In the genomic region with DNA sequence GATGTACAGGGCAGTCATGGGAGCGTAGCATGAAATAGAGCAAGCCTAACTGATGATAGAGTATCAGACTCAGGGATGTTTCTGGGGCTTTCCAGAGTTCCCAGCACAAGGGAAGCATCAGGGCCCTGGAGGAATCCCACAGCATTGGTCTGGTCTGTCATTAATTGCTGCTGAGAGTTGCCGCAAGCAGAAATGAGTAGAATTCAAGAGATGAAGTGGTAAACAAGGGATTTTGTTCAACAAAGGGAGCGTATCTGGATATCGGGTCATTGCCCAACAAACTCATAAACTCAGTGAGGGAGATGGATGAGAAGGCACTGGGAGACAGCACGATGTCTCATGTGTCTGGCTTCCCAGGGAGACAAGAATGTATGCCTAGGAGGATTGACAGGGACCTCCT, we compare ENCODE assay signal across 21 mouse cellular contexts.
A peak's percentile ranks its signal among the peaks of the same experiment; 100 is the strongest.
DNase-seq lines count a peak whose midpoint lies in the region; ATAC-seq and TF ChIP-seq lines count a peak whose summit lies in the region.
"Had no signal": no experiment of that assay in that cellular context is flagged by ENCODE, and none has a peak within 500 bp of the region (broad histone marks: within the 10 kb centered on the region; RNA-seq: fewer than 3 reads in every experiment).

No protein-coding gene starts in this region.

- no peak overlapping the region for H3K4me3 ChIP-seq in heart, embryonic 10.5 days
- H3K4me3 ChIP-seq in kidney, postnatal 0 days (replicated peaks; ENCODE audit: low read depth, low read length): no peak overlapping the region
- no peak overlapping the region for H3K4me3 ChIP-seq in small intestine, adult 2 months (ENCODE audit: low read depth, low read length)
- no peak overlapping the region for H3K4me3 ChIP-seq in forebrain, embryonic 10.5 days

- peak overlapping the region; percentile 29; the same call in 1 of the 2 replicates for H3K27ac ChIP-seq in heart, embryonic 10.5 days
- no peak overlapping the region for H3K27ac ChIP-seq in kidney, postnatal 0 days
- H3K27ac ChIP-seq in small intestine, adult 2 months (ENCODE audit: insufficient read depth, low read depth, low read length): 0 out of 2 replicates have a peak overlapping the region, but pooled peaks have one; percentile 34
- H3K27ac ChIP-seq in forebrain, embryonic 10.5 days: no peak overlapping the region

- no peak for ATAC-seq in kidney, postnatal 0 days (replicated peaks; ENCODE audit: low FRiP score, low read depth)
- ATAC-seq in Patski: peak; percentile 90
- ATAC-seq: activated CD4-positive, CD25-positive, alpha-beta regulatory T cell, adult 4 months; CD4-positive, CD25-positive, alpha-beta regulatory T cell, adult 4 months had no signal

- WGBS in heart, embryonic 10.5 days: 91% methylated on average over 5 of the region's 5 CpGs
- 76% methylated on average over 5 of the region's 5 CpGs for WGBS in kidney, postnatal 0 days
- 93% methylated on average over 5 of the region's 5 CpGs for WGBS in small intestine, adult 2 months
- WGBS in forebrain, embryonic 10.5 days: 93% methylated on average over 5 of the region's 5 CpGs

- TF ChIP-seq POLR2A in small intestine, adult 2 months (IDR thresholded peaks at IDR 0.05; ENCODE audit: low read depth, low read length): no peak

- POLR2A ChIA-PET in Patski (lab: Charles Lee): interaction anchor here (1.1 to 6.1 kb wide), 13 partner anchors 8 to 216 kb away, joined by 3 to 76 read pairs (median 7); no protein-coding TSS in a partner anchor

- in situ Hi-C loops in Patski (cut with MboI; ENCODE audit: low pct_unique_long_range_greater_than_20kb): loop anchor here (5.0 kb wide), 1 partner anchor 285 kb away; no protein-coding TSS in a partner anchor

- no peak for TF ChIP-seq CTCF in kidney, postnatal 0 days (IDR thresholded peaks at IDR 0.05; ENCODE audit: low read depth)
- no peak for TF ChIP-seq CTCF in Patski (IDR thresholded peaks at IDR 0.05)
- no peak for TF ChIP-seq CTCF in small intestine, adult 2 months (IDR thresholded peaks at IDR 0.05; ENCODE audit: extremely low read depth, insufficient read length, insufficient replicate concordance, low read depth, low read length)

- DNase-seq in heart, embryonic 10.5 days (ENCODE audit: low spot score): no peak
- no peak for DNase-seq in heart, adult 9 months (ENCODE audit: low spot score in 2 of 2)
- DNase-seq in kidney, postnatal 0 days (ENCODE audit: low spot score): peak; percentile 44
- no peak for DNase-seq in kidney, adult 9 months
- DNase-seq in Patski (ENCODE audit: low read depth, low spot score): peak; percentile 97
- DNase-seq in urinary bladder, postnatal 36 days (ENCODE audit: low spot score in 2 of 2): no peak
- DNase-seq in forebrain, embryonic 10.5 days (ENCODE audit: extremely low spot score, low spot score): no peak
- DNase-seq: adrenal gland, adult 2 months; adrenal gland, adult 8-10 months; adrenal gland, postnatal 10 days; adrenal gland, postnatal 14 days; adrenal gland, postnatal 25 days; adrenal gland, postnatal 36 days; cerebellum, adult 11 months; cerebellum, adult 11-12 months; cerebellum, adult 18-20 months had no signal

- no peaks in the 10 kb centered on the region for H3K9me3 ChIP-seq in heart, embryonic 10.5 days
- no peaks in the 10 kb centered on the region for H3K9me3 ChIP-seq in kidney, postnatal 0 days (replicated peaks; ENCODE audit: low read length)
- H3K9me3 ChIP-seq in forebrain, embryonic 10.5 days: no peaks in the 10 kb centered on the region

- H3K27me3 ChIP-seq in heart, embryonic 10.5 days (ENCODE audit: insufficient read depth, poor library complexity, severe bottlenecking): no peaks in the 10 kb centered on the region
- no peaks in the 10 kb centered on the region for H3K27me3 ChIP-seq in kidney, postnatal 0 days (ENCODE audit: insufficient read depth, low read length)
- no peaks in the 10 kb centered on the region for H3K27me3 ChIP-seq in Patski
- H3K27me3 ChIP-seq in small intestine, adult 2 months (ENCODE audit: control insufficient read depth, insufficient read depth, low read length): no peaks in the 10 kb centered on the region
- H3K27me3 ChIP-seq in forebrain, embryonic 10.5 days (ENCODE audit: poor library complexity, severe bottlenecking): no peaks in the 10 kb centered on the region
- H3K27me3 ChIP-seq: CH12.LX had no signal

- no peak overlapping the region for H3K4me2 ChIP-seq in kidney, postnatal 0 days (ENCODE audit: low read length)

- peaks cover 24% of the 10 kb centered on the region for H3K4me1 ChIP-seq in heart, embryonic 10.5 days
- 0 out of 2 replicates have a peak, but pooled peaks cover 3% of the 10 kb centered on the region for H3K4me1 ChIP-seq in kidney, postnatal 0 days (replicated peaks; ENCODE audit: insufficient read depth, low read length)
- H3K4me1 ChIP-seq in small intestine, adult 2 months (ENCODE audit: control insufficient read depth, insufficient read depth, insufficient read length, low read length): 0 out of 2 replicates have a peak, but pooled peaks cover 2% of the 10 kb centered on the region
- peaks cover 7% of the 10 kb centered on the region; the same call in 1 of the 2 replicates for H3K4me1 ChIP-seq in forebrain, embryonic 10.5 days

- no peak overlapping the region for H3K9ac ChIP-seq in kidney, postnatal 0 days (ENCODE audit: low read depth, low read length)

- no peaks in the 10 kb centered on the region for H3K36me3 ChIP-seq in heart, embryonic 10.5 days
- no peaks in the 10 kb centered on the region for H3K36me3 ChIP-seq in kidney, postnatal 0 days (ENCODE audit: insufficient read depth, low read length)
- H3K36me3 ChIP-seq in small intestine, adult 2 months (ENCODE audit: control insufficient read depth, insufficient read depth, low read length): no peaks in the 10 kb centered on the region
- H3K36me3 ChIP-seq in forebrain, embryonic 10.5 days (replicated peaks): no peaks in the 10 kb centered on the region
- H3K36me3 ChIP-seq: G1E had no signal

- CTCF ChIA-PET in Patski (lab: Charles Lee): interaction anchor here (0.9 to 2.5 kb wide), 8 partner anchors 11 to 286 kb away, joined by 3 to 10 read pairs (median 4); no protein-coding TSS in a partner anchor

Comparison
In these comparisons a context has a peak if more than half of its experiments do, and no peak if none do; other contexts are left out.
1. DNase-seq: peak in kidney, postnatal 0 days (single experiment) and Patski (single experiment); none in heart, embryonic 10.5 days (single experiment), heart, adult 9 months (0 of 2), kidney, adult 9 months (single experiment), urinary bladder, postnatal 36 days (0 of 2) and forebrain, embryonic 10.5 days (single experiment).
2. H3K27ac ChIP-seq: peak in heart, embryonic 10.5 days (single experiment) and small intestine, adult 2 months (single experiment); none in kidney, postnatal 0 days (single experiment) and forebrain, embryonic 10.5 days (single experiment).